Mouse (Mus musculus): ENCODE data around the gene Ifi206. TPM values are rescaled to one million over a fixed set of nuclear protein-coding genes. Genes with fewer than 3 reads are reported as not detected.

Ifi206 gene
- polyA plus RNA-seq, 1 experiment from 2014 or later: 0.19 TPM

- Histone ChIP-seq H3K27ac (no peak overlapping the region), H3K36me3 (no peaks in the 10 kb centered on the region), H3K4me2 (no peak overlapping the region), H3K9me3 (replicated peaks) (no peaks in the 10 kb centered on the region), H3K4me3 (replicated peaks) (no peak overlapping the region), H3K27me3 (no peaks in the 10 kb centered on the region), H3K9ac (no peak overlapping the region), H3K4me1 (no peaks in the 10 kb centered on the region)
- ATAC-seq (replicated peaks; ENCODE audit: low FRiP score): no peak
- 60% methylated on average over 1 of the region's 1 CpGs for WGBS
These were observed 47.8 kb downstream of the Ifi206 start for GRCm38 (mm10) chr1:173443061-173443460.

GRCm38 (mm10) chr1:173441210-173441609, 49.6 kb downstream of the Ifi206 start:
- Histone ChIP-seq H3K9ac (no peak overlapping the region), H3K9me3 (replicated peaks) (no peaks in the 10 kb centered on the region), H3K4me1 (no peaks in the 10 kb centered on the region), H3K27ac (no peak overlapping the region), H3K4me2 (no peak overlapping the region), H3K27me3 (no peaks in the 10 kb centered on the region), H3K4me3 (replicated peaks) (no peak overlapping the region), H3K36me3 (no peaks in the 10 kb centered on the region)
- no peak for ATAC-seq (replicated peaks; ENCODE audit: low FRiP score)
- 72% methylated on average over 4 of the region's 4 CpGs for WGBS

DNA sequence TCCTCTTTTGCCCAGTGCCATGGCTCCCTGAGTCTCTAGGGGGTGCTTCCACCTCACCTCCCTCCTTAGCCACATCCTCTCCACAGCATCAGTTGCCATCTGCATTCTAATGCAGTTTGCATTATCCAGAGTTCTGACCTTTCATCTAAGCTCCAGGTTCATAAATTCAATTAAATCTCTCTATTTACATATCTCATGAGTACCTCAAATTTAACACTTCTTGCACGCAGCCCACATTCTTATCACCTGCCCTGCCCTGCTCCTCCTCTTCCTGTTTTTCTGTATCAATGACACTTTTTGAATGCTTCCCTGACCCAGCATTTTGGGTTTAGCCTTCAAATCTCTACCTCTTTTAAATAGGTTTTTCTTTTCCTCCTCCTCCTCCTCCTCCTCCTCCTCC, 50.2 kb downstream of the Ifi206 start:
- Histone ChIP-seq H3K4me1 (no peaks in the 10 kb centered on the region), H3K4me3 (replicated peaks) (no peak overlapping the region), H3K9me3 (replicated peaks) (no peaks in the 10 kb centered on the region), H3K27ac (no peak overlapping the region), H3K4me2 (no peak overlapping the region), H3K27me3 (no peaks in the 10 kb centered on the region), H3K36me3 (no peaks in the 10 kb centered on the region), H3K9ac (no peak overlapping the region)
- 59% methylated on average over 1 of the region's 1 CpGs for WGBS
- ATAC-seq (replicated peaks; ENCODE audit: low FRiP score): no peak

DNA sequence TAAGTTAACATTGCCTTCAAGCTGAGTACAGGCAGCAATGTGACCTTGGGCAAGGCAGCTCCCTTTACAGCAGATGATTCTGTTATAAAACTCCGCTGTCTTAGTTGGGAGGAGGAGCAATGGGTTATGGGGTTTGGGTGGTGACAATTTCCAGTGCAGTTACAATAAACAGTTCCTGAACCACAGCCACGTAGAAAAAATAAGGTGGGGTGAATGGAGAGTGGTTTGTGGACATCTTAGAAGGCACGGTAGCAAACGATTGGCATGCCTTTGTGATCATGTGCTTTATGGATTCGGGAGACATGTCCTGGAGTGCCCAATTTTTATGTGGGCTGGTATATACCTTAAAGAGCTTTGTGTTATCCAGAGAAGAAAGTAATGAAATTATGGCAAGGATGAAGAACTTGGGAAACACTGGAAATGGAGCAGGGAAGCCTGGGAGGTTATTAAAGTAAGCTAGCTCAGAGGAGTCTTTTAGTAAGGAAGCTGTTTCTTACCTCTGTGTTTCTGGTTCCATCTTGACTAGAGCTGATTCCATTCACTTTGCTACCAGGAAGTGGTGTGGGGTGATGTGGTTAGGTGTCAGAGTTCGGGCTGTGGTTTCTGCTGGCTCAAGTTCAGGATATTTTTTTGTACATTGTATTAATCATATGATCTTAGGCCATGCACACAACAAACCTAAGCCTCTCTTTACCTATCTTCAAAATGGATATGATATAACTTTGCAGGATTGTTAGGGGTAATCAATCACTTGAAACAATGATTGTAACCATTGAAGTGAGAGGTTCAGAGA, 53.5 kb downstream of the Ifi206 start:
- WGBS: 68% methylated on average over 6 of the region's 6 CpGs
- Histone ChIP-seq H3K27me3 (no peaks in the 10 kb centered on the region), H3K4me2 (no peak overlapping the region), H3K36me3 (no peaks in the 10 kb centered on the region), H3K9ac (no peak overlapping the region), H3K4me1 (no peaks in the 10 kb centered on the region), H3K9me3 (replicated peaks) (no peaks in the 10 kb centered on the region), H3K4me3 (replicated peaks) (no peak overlapping the region), H3K27ac (no peak overlapping the region)
- ATAC-seq (replicated peaks; ENCODE audit: low FRiP score): no peak

- H3K9ac ChIP-seq: no peak overlapping the region
- H3K4me3 ChIP-seq (replicated peaks): no peak overlapping the region
- H3K36me3 ChIP-seq: no peaks in the 10 kb centered on the region
- H3K9me3 ChIP-seq (replicated peaks): no peaks in the 10 kb centered on the region
- no peaks in the 10 kb centered on the region for H3K4me1 ChIP-seq
- H3K27me3 ChIP-seq: no peaks in the 10 kb centered on the region
- ATAC-seq (replicated peaks; ENCODE audit: low FRiP score): no peak
- WGBS: 57% methylated on average over 2 of the region's 2 CpGs
- H3K27ac ChIP-seq: no peak overlapping the region
- H3K4me2 ChIP-seq: no peak overlapping the region
These were observed 58.4 kb downstream of the Ifi206 start for GRCm38 (mm10) chr1:173432411-173432810.

- Histone ChIP-seq H3K9ac (no peak overlapping the region), H3K9me3 (replicated peaks) (no peaks in the 10 kb centered on the region), H3K27ac (no peak overlapping the region), H3K4me2 (no peak overlapping the region), H3K27me3 (no peaks in the 10 kb centered on the region), H3K4me1 (no peaks in the 10 kb centered on the region), H3K4me3 (replicated peaks) (no peak overlapping the region), H3K36me3 (no peaks in the 10 kb centered on the region)
- 86% methylated on average over 5 of the region's 5 CpGs for WGBS
- ATAC-seq (replicated peaks; ENCODE audit: low FRiP score): no peak
These were observed 60.7 kb downstream of the Ifi206 start for GRCm38 (mm10) chr1:173429995-173430699.

DNA sequence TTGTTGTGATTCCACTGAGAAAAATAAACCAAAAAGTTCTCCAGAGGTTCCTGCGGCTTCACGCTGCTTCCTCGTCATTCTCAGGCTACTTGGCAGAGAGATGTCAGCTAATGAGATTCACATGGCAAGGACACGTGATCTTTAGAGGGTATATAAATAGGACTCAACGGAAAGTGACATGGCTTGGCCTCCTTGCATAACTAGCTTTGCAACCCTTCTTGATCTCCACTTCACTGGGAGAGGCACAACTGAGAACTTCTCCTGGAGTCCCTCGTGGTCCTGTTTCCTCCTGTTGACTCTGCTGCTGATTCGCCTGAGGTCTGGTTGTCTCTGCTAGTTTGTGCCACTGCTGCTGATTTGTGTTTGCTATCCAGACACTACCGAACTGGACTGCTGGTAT, 63.5 kb downstream of the Ifi206 start:
- H3K27ac ChIP-seq: no peak overlapping the region
- no peaks in the 10 kb centered on the region for H3K4me1 ChIP-seq
- ATAC-seq (replicated peaks; ENCODE audit: low FRiP score): no peak
- no peaks in the 10 kb centered on the region for H3K36me3 ChIP-seq
- H3K4me3 ChIP-seq (replicated peaks): no peak overlapping the region
- no peak overlapping the region for H3K4me2 ChIP-seq
- H3K9ac ChIP-seq: no peak overlapping the region
- H3K9me3 ChIP-seq (replicated peaks): no peaks in the 10 kb centered on the region
- H3K27me3 ChIP-seq: no peaks in the 10 kb centered on the region
- 78% methylated on average over 8 of the region's 8 CpGs for WGBS

- WGBS: 80% methylated on average over 2 of the region's 2 CpGs
- H3K27ac ChIP-seq: no peak overlapping the region
- no peaks in the 10 kb centered on the region for H3K4me1 ChIP-seq
- no peak overlapping the region for H3K4me3 ChIP-seq (replicated peaks)
- no peak overlapping the region for H3K4me2 ChIP-seq
- no peaks in the 10 kb centered on the region for H3K27me3 ChIP-seq
- H3K36me3 ChIP-seq: no peaks in the 10 kb centered on the region
- no peak overlapping the region for H3K9ac ChIP-seq
- no peaks in the 10 kb centered on the region for H3K9me3 ChIP-seq (replicated peaks)
- ATAC-seq (replicated peaks; ENCODE audit: low FRiP score): no peak
These were observed 64.5 kb downstream of the Ifi206 start for GRCm38 (mm10) chr1:173426345-173426744.

DNA sequence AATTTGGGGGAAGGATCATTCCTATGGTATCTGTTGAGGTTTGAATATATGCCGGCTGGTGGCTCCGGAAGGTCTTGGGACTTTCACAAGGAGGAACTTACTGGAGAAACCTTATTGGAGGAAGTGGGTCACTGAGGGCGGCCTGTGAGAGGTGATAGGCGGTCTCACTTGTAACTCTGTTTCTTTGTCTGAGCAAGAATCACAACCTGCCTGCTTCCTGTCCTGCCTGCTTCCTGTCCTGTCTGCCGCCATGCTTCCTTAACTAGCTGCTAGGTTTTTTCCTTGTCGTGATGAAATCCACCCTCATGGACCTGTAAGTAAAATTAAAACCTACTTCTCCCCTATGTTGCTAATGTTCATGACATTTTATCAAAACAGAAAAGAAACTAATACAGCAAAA, 70.5 kb downstream of the Ifi206 start:
- WGBS: 73% methylated on average over 6 of the region's 6 CpGs
- H3K9me3 ChIP-seq (replicated peaks): no peaks in the 10 kb centered on the region
- no peak overlapping the region for H3K27ac ChIP-seq
- no peak overlapping the region for H3K4me3 ChIP-seq (replicated peaks)
- H3K27me3 ChIP-seq: no peaks in the 10 kb centered on the region
- ATAC-seq (replicated peaks; ENCODE audit: low FRiP score): no peak
- no peak overlapping the region for H3K9ac ChIP-seq
- H3K36me3 ChIP-seq: no peaks in the 10 kb centered on the region
- no peaks in the 10 kb centered on the region for H3K4me1 ChIP-seq
- no peak overlapping the region for H3K4me2 ChIP-seq

GRCm38 (mm10) chr1:173418936-173419621, 71.8 kb downstream of the Ifi206 start:
- Histone ChIP-seq H3K4me2 (no peak overlapping the region), H3K27me3 (no peaks in the 10 kb centered on the region), H3K9ac (no peak overlapping the region), H3K36me3 (no peaks in the 10 kb centered on the region), H3K27ac (peak overlapping the region; percentile 55), H3K4me1 (no peaks in the 10 kb centered on the region), H3K4me3 (replicated peaks) (no peak overlapping the region), H3K9me3 (replicated peaks) (no peaks in the 10 kb centered on the region)
- 89% methylated on average over 1 of the region's 1 CpGs for WGBS
- ATAC-seq (replicated peaks; ENCODE audit: low FRiP score): peak; percentile 75

DNA sequence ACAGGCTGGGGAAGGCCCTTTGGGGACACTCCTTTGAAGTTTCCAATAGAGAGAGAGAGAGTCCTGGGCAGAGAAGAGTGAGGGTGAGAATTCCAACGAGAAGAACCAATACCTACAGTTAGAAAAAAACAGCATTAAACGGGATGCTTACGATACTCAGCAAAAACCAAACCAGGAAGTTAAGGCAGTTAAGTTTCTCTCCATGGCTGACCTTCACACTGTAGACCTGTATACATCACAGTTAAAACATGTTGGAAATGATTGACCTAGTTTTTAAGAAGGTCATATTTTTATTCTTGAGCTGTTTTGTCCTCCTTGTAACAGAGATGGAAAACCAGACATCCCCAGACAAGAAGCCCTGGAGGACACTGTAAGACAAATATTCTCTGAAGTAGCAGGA, 72.3 kb downstream of the Ifi206 start:
- 76% methylated on average over 3 of the region's 3 CpGs for WGBS
- no peak overlapping the region for H3K9ac ChIP-seq
- peak overlapping the region; percentile 55; the same call in 1 of the 2 replicates for H3K27ac ChIP-seq
- no peak for ATAC-seq (replicated peaks; ENCODE audit: low FRiP score)
- H3K4me2 ChIP-seq: no peak overlapping the region
- no peaks in the 10 kb centered on the region for H3K27me3 ChIP-seq
- no peaks in the 10 kb centered on the region for H3K36me3 ChIP-seq
- no peaks in the 10 kb centered on the region for H3K9me3 ChIP-seq (replicated peaks)
- no peaks in the 10 kb centered on the region for H3K4me1 ChIP-seq
- H3K4me3 ChIP-seq (replicated peaks): no peak overlapping the region

Measured in kidney, embryonic 15.5 days (tissue).